Mouse (Mus musculus) stomach, postnatal 0 days (tissue): ENCODE results near the gene Glmp.

Experiments
- CTCF ChIP-seq: IDR thresholded peaks from 2 replicates; pipeline ENCODE4 v1.5.1; 2016; ENCODE audit warnings: antibody characterized with exemption, low read depth, mild to moderate bottlenecking, moderate library complexity
- EP300 ChIP-seq: optimal IDR thresholded peaks from 2 replicates; pipeline ENCODE3; 2016; ENCODE audit warnings: antibody characterized with exemption

DNA sequence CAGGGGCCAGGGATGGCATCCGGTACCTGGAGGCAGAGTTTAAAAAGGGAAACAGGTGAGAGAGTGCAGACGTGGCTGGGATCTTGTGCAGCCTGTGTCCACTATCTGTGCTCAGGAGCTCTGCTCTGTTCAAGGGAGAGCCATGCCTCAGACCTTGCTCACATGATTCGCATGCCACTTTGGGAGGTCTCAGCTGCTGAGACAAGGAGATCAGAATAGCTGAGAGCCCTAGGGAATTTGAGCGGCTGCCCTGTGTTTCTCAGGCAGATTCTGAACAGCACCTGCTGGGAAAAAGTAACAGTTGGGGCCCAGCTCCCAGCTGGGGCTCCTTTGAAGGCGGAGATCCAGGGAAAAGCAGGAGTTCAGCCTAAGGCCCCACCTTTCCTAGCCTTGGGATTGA, 34.8 kb downstream of the Glmp start:
- TF ChIP-seq CTCF (no peak), EP300 (no peak)
